Mouse (Mus musculus) olfactory bulb, adult 2 months (tissue): Measurements from ENCODE around the gene Tssk2.

Experiments
- CTCF ChIP-seq: fragments of 200-500 bp; IDR thresholded peaks from 2 replicates; pipeline ENCODE4 v1.5.1; 2012; ENCODE audit warnings: low read depth, mild to moderate bottlenecking, low read length, moderate library complexity; ENCODE audit not compliant: insufficient read depth
- POLR2A ChIP-seq: fragments of 200-500 bp; IDR thresholded peaks from 2 replicates; pipeline ENCODE4 v1.6.1; 2012; ENCODE audit warnings: mild to moderate bottlenecking, low read depth, low read length, moderate library complexity; ENCODE audit not compliant: insufficient read depth

DNA sequence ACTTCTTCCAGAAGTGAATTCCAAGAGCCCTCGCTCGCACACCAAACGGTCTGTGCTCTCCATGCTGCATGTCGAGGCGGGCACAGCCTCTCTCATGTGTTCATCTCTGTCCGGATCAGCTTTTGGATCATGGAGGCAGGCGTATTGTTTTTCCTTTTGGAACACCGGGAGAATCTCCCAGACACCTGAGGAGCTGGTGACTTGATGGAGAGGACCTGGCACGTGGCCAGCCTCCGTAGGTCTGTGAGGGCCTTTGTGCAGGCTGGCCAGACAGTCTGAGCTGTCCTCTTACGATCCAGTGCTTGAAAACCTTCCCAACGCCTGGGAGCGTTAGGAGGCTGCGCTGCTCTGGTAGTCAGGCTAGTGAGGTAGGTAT lies 23.7 kb downstream of the Tssk2 start:
- TF ChIP-seq CTCF, result no peak
- no peak for TF ChIP-seq POLR2A
